Mouse (Mus musculus) spleen, adult 18-20 months (tissue): ENCODE results near the gene Mcidas.
A peak's percentile ranks its signal among the peaks of the same experiment; 100 is the strongest.

Experiments used
- DNase-seq, 2 experiments: peaks; one replicate each; pipeline ENCODE4 v3.0.0; 2022; ENCODE audit warnings: mixed read lengths in 2 of 2

Mcidas gene

GRCm38 (mm10) chr13:112993531-112994152 is at the start of gene Mcidas:
TSS of gene Mcidas (plus strand) at chr13:112993845.
- no peak for DNase-seq

GRCm38 (mm10) chr13:112945312-112945711 is 48.3 kb upstream of the Mcidas start:
- DNase-seq, result no peak

GRCm38 (mm10) chr13:112945900-112946299 is 47.7 kb upstream of the Mcidas start:
- DNase-seq, result no peak

GRCm38 (mm10) chr13:112954067-112954466 is 39.6 kb upstream of the Mcidas start:
- DNase-seq, result no peak

GRCm38 (mm10) chr13:112963081-112963480 is 30.6 kb upstream of the Mcidas start:
- no peak for DNase-seq

- DNase-seq, result no peak
Measured at GRCm38 (mm10) chr13:112964421-112964820, 29.2 kb upstream of the Mcidas start.

GRCm38 (mm10) chr13:112967267-112967666 is 26.4 kb upstream of the Mcidas start:
- no peak for DNase-seq

GRCm38 (mm10) chr13:112976720-112977119 is 16.9 kb upstream of the Mcidas start:
- DNase-seq, result no peak

- no peak for DNase-seq
Measured at GRCm38 (mm10) chr13:112985605-112986450, 7.8 kb upstream of the Mcidas start.

GRCm38 (mm10) chr13:112986451-112986950 is 7.1 kb upstream of the Mcidas start:
- DNase-seq, result no peak

GRCm38 (mm10) chr13:112987532-112987943 is 6.1 kb upstream of the Mcidas start, which contains the start of gene Ccno:
TSS of gene Ccno (plus strand) at chr13:112987802.
- peak; percentile 77 to 80 for DNase-seq

- DNase-seq, result no peak
Measured at GRCm38 (mm10) chr13:112987991-112988390, 5.7 kb upstream of the Mcidas start.

- DNase-seq, result peak in 1 of 2 experiments; percentile 5
Measured at GRCm38 (mm10) chr13:112988866-112989265, 4.8 kb upstream of the Mcidas start.

GRCm38 (mm10) chr13:112989541-112989940 is 4.1 kb upstream of the Mcidas start:
- DNase-seq, result no peak

GRCm38 (mm10) chr13:112990346-112990745 is 3.3 kb upstream of the Mcidas start:
- no peak for DNase-seq

- peak; percentile 22 to 50 for DNase-seq
Measured at GRCm38 (mm10) chr13:112994191-112994590, 546 bp downstream of the Mcidas start.

GRCm38 (mm10) chr13:112996407-112996806 is 2.8 kb downstream of the Mcidas start:
- no peak for DNase-seq

GRCm38 (mm10) chr13:112997369-112997768 is 3.7 kb downstream of the Mcidas start:
- DNase-seq, result no peak

- DNase-seq, result no peak
Measured at GRCm38 (mm10) chr13:112998427-112999201, 5.0 kb downstream of the Mcidas start.

- no peak for DNase-seq
Measured at GRCm38 (mm10) chr13:113000090-113000489, 6.4 kb downstream of the Mcidas start.

GRCm38 (mm10) chr13:113000576-113001318 is 7.1 kb downstream of the Mcidas start:
- DNase-seq, result no peak

- no peak for DNase-seq
Measured at GRCm38 (mm10) chr13:113012683-113013082, 19.0 kb downstream of the Mcidas start.
